Mouse (Mus musculus) stomach, embryonic 15.5 days (tissue): Measurements from ENCODE around the gene Gm20388. TPM values are rescaled to one million over a fixed set of nuclear protein-coding genes. Genes with fewer than 3 reads are reported as not detected.

Experiments used
- ATAC-seq: fragments of 200-750 bp; cut with Nextera tagmentation; 2 replicates; pipeline ENCODE4 v1.8.0; 2017; ENCODE audit warnings: low read depth, moderate number of reproducible peaks, moderate TSS enrichment; ENCODE audit not compliant: insufficient read depth, low FRiP score
- H3K27ac ChIP-seq: fragments of 300-500 bp; sonication (generic); 2 replicates; pipeline ENCODE4 v1.5.1; 2015; ENCODE audit warnings: mild to moderate bottlenecking, inconsistent platforms
- H3K27me3 ChIP-seq: fragments of 300-500 bp; sonication (generic); replicated peaks from 2 replicates; pipeline ENCODE4 v1.6.1; 2015; ENCODE audit warnings: inconsistent platforms
- H3K36me3 ChIP-seq: fragments of 300-500 bp; sonication (generic); 2 replicates; pipeline ENCODE4 v1.6.1; 2015; ENCODE audit warnings: inconsistent platforms
- H3K4me1 ChIP-seq: fragments of 300-500 bp; sonication (generic); 2 replicates; pipeline ENCODE4 v1.6.1; 2015; ENCODE audit warnings: inconsistent platforms
- H3K4me2 ChIP-seq: fragments of 300-500 bp; sonication (generic); 2 replicates; pipeline ENCODE4 v1.6.1; 2015; ENCODE audit warnings: mild to moderate bottlenecking, inconsistent platforms
- H3K4me3 ChIP-seq: fragments of 300-500 bp; sonication (generic); replicated peaks from 2 replicates; pipeline ENCODE4 v1.5.1; 2015; ENCODE audit warnings: inconsistent platforms
- H3K9ac ChIP-seq: fragments of 300-500 bp; sonication (generic); 2 replicates; pipeline ENCODE4 v1.6.1; 2015; ENCODE audit warnings: inconsistent platforms
- H3K9me3 ChIP-seq: fragments of 300-500 bp; sonication (generic); 2 replicates; pipeline ENCODE4 v1.6.1; 2016; ENCODE audit warnings: inconsistent platforms
- WGBS: fragments of 180-500 bp; shearing (Covaris S2); methylation state at CpG from one replicate; pipeline ENCODE4 v1.1.7; 2015; 5-methylcytosine and 5-hydroxymethylcytosine counted together
- polyA plus RNA-seq: library from polyadenylated mRNA; unstranded; fragments of >200 nt; fragmentation: Nextera tagmentation; extraction: Ambion mirVana; gene quantifications from 2 replicates; pipeline ENCODE4 v1.2.1, GENCODE M21; 2015

Gm20388 gene
- polyA plus RNA-seq, 1 experiment from 2014 or later = not detected

DNA sequence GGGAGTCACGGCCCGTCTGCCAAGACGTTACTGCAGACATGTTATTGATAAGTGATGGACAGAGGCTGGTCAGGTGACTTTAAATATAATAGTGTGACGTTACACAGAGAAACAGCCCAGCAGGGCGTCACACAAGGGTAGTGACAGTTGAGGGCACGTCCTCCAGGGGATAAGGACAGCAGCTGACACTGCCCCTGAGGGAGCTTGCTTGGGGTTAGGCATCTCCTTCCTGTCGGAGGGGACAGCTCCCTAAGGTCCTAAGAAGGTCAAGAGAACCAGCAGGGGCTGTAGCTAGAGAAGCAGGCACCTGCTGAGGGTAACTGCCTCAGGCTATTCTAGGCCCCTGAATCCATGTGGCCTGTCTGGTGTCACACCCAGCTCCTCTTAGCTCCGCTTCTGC, 660.9 kb downstream of the Gm20388 start:
- Histone ChIP-seq H3K4me2 (no peak overlapping the region), H3K4me3 (no peak overlapping the region), H3K4me1 (no peaks in the 10 kb centered on the region), H3K27me3 (no peaks in the 10 kb centered on the region), H3K9me3 (no peaks in the 10 kb centered on the region), H3K36me3 (peaks cover 80% of the 10 kb centered on the region), H3K27ac (no peak overlapping the region), H3K9ac (no peak overlapping the region)
- ATAC-seq = no peak
- WGBS = 90% methylated on average over 8 of the region's 8 CpGs

DNA sequence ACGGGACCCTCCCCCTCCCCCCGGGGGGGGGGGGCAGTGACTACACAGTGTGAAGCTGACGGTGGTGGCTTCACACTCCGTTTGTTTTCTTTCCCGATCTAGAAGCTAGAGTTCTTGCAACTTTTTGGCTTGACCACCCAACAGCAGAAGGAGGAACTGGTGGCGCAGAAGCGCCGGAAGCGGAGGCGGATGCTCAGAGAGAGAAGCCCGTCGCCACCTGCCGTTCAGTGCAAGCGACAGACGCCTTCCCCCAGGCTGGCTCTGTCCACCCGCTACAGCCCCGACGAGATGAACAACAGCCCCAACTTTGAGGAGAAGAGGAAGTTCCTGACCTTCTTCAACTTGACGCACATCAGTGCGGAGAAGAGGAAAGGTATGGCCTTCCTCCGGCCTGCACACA, 661.9 kb downstream of the Gm20388 start:
- 85% methylated on average over 21 of the region's 21 CpGs for WGBS
- Histone ChIP-seq H3K4me1 (no peaks in the 10 kb centered on the region), H3K4me2 (no peak overlapping the region), H3K27me3 (no peaks in the 10 kb centered on the region), H3K4me3 (no peak overlapping the region), H3K9me3 (no peaks in the 10 kb centered on the region), H3K9ac (no peak overlapping the region), H3K27ac (no peak overlapping the region), H3K36me3 (peaks cover 80% of the 10 kb centered on the region)
- no peak for ATAC-seq

DNA sequence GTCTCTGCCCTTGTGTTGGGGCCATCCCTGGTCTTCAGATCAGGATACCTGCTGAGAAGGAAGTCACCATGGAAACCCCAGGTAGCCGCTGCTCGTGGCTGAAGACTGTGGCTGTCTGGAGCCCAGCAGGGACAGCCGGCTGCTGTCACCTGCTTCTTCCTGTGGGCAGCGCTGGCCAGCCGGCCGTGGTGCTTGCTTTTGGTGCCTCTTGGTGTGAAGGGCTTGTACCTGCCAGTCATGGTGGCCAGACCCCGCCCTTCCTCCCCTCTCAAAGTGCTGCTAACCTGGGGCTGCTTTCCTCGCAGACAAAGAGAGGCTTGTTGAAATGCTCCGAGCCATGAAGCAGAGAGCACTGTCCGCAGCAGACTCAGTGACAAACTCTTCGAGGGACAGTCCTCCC, 663.2 kb downstream of the Gm20388 start:
- Histone ChIP-seq H3K4me2 (no peak overlapping the region), H3K36me3 (peaks cover 79% of the 10 kb centered on the region), H3K27ac (no peak overlapping the region), H3K9ac (no peak overlapping the region), H3K4me3 (no peak overlapping the region), H3K9me3 (no peaks in the 10 kb centered on the region), H3K27me3 (no peaks in the 10 kb centered on the region), H3K4me1 (no peaks in the 10 kb centered on the region)
- no peak for ATAC-seq
- WGBS = 79% methylated on average over 11 of the region's 11 CpGs

- no peak for ATAC-seq
- H3K4me1 ChIP-seq = no peaks in the 10 kb centered on the region
- no peak overlapping the region for H3K4me2 ChIP-seq
- no peak overlapping the region for H3K27ac ChIP-seq
- H3K9ac ChIP-seq = no peak overlapping the region
- H3K27me3 ChIP-seq = no peaks in the 10 kb centered on the region
- WGBS = 72% methylated on average over 19 of the region's 19 CpGs
- H3K36me3 ChIP-seq = peaks cover 79% of the 10 kb centered on the region
- no peak overlapping the region for H3K4me3 ChIP-seq
- no peaks in the 10 kb centered on the region for H3K9me3 ChIP-seq
These were observed 664.3 kb downstream of the Gm20388 start for GRCm38 (mm10) chr8:120574941-120575340.

DNA sequence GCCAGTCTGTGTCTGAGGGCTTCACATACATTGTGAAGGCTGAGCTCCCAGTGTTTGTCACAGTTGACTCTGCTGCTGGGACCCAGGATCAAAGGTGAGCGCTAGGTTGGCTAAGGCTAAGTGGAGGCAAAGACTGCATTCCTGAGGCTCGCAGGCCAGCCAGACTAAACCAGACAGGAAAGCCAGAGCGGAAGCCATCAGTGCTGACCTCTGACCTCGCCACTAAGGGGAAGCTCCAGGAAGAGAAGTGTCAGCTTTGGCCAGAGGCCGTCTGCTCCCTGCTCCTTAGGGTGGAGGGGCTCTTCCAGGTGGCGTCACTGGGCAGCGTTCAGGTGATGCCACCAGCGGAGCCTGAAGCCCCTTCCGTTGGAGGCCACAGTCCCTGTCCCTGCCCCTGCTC, 665.2 kb downstream of the Gm20388 start:
- 55% methylated on average over 9 of the region's 9 CpGs for WGBS
- Histone ChIP-seq H3K27ac (no peak overlapping the region), H3K9ac (no peak overlapping the region), H3K9me3 (no peaks in the 10 kb centered on the region), H3K4me3 (no peak overlapping the region), H3K4me1 (no peaks in the 10 kb centered on the region), H3K36me3 (peaks cover 87% of the 10 kb centered on the region), H3K4me2 (no peak overlapping the region), H3K27me3 (no peaks in the 10 kb centered on the region)
- ATAC-seq = no peak

- Histone ChIP-seq H3K27ac (no peak overlapping the region), H3K4me2 (no peak overlapping the region), H3K9me3 (no peaks in the 10 kb centered on the region), H3K27me3 (no peaks in the 10 kb centered on the region), H3K4me1 (no peaks in the 10 kb centered on the region), H3K4me3 (no peak overlapping the region), H3K9ac (no peak overlapping the region), H3K36me3 (peaks cover 84% of the 10 kb centered on the region)
- no peak for ATAC-seq
- WGBS = 92% methylated on average over 17 of the region's 17 CpGs
These were observed 667.2 kb downstream of the Gm20388 start for GRCm38 (mm10) chr8:120577821-120578220.

GRCm38 (mm10) chr8:120580336-120581000, 669.8 kb downstream of the Gm20388 start:
- peaks cover 70% of the 10 kb centered on the region for H3K36me3 ChIP-seq
- WGBS = 88% methylated on average over 8 of the region's 8 CpGs
- no peaks in the 10 kb centered on the region for H3K4me1 ChIP-seq

GRCm38 (mm10) chr8:120581329-120581728, 670.7 kb downstream of the Gm20388 start:
- H3K27ac ChIP-seq = no peak overlapping the region
- no peak overlapping the region for H3K4me3 ChIP-seq
- peaks cover 64% of the 10 kb centered on the region for H3K36me3 ChIP-seq
- no peaks in the 10 kb centered on the region for H3K27me3 ChIP-seq
- H3K4me2 ChIP-seq = no peak overlapping the region
- WGBS = 89% methylated on average over 12 of the region's 12 CpGs
- no peaks in the 10 kb centered on the region for H3K9me3 ChIP-seq
- no peak overlapping the region for H3K9ac ChIP-seq
- no peak for ATAC-seq
- no peaks in the 10 kb centered on the region for H3K4me1 ChIP-seq

More at GRCm38 (mm10) chr8:120580336-120581000, 669.8 kb downstream of the Gm20388 start:
- Histone ChIP-seq H3K9me3 (no peaks in the 10 kb centered on the region), H3K27me3 (no peaks in the 10 kb centered on the region), H3K9ac (no peak overlapping the region), H3K4me3 (no peak overlapping the region), H3K4me2 (no peak overlapping the region), H3K27ac (no peak overlapping the region)
- no peak for ATAC-seq

- WGBS = 89% methylated on average over 8 of the region's 8 CpGs
- no peak overlapping the region for H3K9ac ChIP-seq
These were observed 671.2 kb downstream of the Gm20388 start for GRCm38 (mm10) chr8:120581811-120582210.

DNA sequence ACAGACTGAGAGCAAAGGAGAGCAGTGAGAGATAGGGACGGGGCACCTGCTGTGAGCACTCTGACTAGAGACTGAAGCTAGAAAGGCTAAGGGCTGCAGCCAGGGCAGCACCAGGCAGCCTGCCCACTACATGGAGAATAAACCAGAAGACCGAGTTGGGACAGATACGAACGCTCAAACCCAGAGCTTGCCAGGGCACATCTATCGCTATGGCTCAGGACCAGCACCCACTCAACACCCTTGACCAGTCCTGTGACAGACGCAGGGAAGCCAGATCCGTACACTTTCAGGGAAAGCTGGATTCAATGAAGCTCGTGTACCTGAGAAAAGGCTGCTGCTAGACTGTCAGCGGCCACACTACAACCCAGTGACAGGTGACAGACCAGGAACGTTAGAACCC, 674.9 kb downstream of the Gm20388 start:
- no peak overlapping the region for H3K4me3 ChIP-seq
- 93% methylated on average over 10 of the region's 10 CpGs for WGBS
- H3K27ac ChIP-seq = no peak overlapping the region
- ATAC-seq = no peak
- no peak overlapping the region for H3K9ac ChIP-seq
- H3K27me3 ChIP-seq = no peaks in the 10 kb centered on the region
- no peaks in the 10 kb centered on the region for H3K9me3 ChIP-seq
- H3K4me1 ChIP-seq = peaks cover 11% of the 10 kb centered on the region
- no peak overlapping the region for H3K4me2 ChIP-seq
- H3K36me3 ChIP-seq = peaks cover 27% of the 10 kb centered on the region

More at GRCm38 (mm10) chr8:120581811-120582210, 671.2 kb downstream of the Gm20388 start:
- Histone ChIP-seq H3K27me3 (no peaks in the 10 kb centered on the region), H3K9me3 (no peaks in the 10 kb centered on the region), H3K27ac (no peak overlapping the region), H3K4me1 (0 out of 2 replicates have a peak, but pooled peaks cover 2% of the 10 kb centered on the region), H3K4me2 (no peak overlapping the region), H3K36me3 (peaks cover 59% of the 10 kb centered on the region), H3K4me3 (no peak overlapping the region)
- no peak for ATAC-seq

- Histone ChIP-seq H3K4me3 (peak within 1 kb of the TSS; percentile 70), H3K27me3 (no peaks in the 10 kb centered on the region), H3K9me3 (no peaks in the 10 kb centered on the region), H3K9ac (peak within 1 kb of the TSS; percentile 60), H3K36me3 (0 out of 2 replicates have a peak, but pooled peaks cover 10% of the 10 kb centered on the region), H3K4me2 (peak within 1 kb of the TSS; percentile 84), H3K27ac (peak within 1 kb of the TSS; percentile 70), H3K4me1 (peaks cover 11% of the 10 kb centered on the region)
- peak; percentile 99 for ATAC-seq
- WGBS = under 1% methylated on average over 67 of the region's 67 CpGs
These were observed 678.5 kb downstream of the Gm20388 start, which contains the start of gene Gins2 for GRCm38 (mm10) chr8:120588908-120589771. Gene Gins2 (minus strand): TSS chr8:120589304.

DNA sequence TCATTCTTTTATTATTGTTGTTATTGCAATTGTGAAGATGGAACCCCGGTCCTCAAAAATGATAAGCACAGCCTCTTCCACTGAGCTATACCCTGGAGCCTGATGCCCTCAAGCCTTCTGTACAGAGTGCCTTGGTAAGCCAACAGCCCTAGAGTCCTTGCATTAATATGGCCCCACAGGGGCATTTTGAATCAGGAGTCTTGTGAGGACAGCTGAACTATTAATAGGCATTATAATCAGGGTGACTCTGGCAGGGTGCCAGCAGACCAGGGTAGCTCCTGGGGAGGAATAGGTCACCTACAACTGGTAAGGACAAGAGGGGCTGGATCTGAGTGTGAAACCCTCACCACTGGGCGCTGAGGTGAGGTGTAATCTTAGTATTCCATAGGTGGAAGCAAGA, 679.3 kb downstream of the Gm20388 start:
- Histone ChIP-seq H3K4me3 (peak overlapping the region; percentile 46), H3K9ac (no peak overlapping the region), H3K9me3 (no peaks in the 10 kb centered on the region), H3K27ac (peak overlapping the region; percentile 62), H3K4me1 (peaks cover 11% of the 10 kb centered on the region), H3K36me3 (0 out of 2 replicates have a peak, but pooled peaks cover 5% of the 10 kb centered on the region), H3K27me3 (no peaks in the 10 kb centered on the region), H3K4me2 (peak overlapping the region; percentile 67)
- ATAC-seq = no peak
- 46% methylated on average over 2 of the region's 2 CpGs for WGBS
